Mouse (Mus musculus): ENCODE data around the gene Olfr1112.

GRCm38 (mm10) chr2:87152524-87152923 is 35.1 kb upstream of the Olfr1112 start, which contains the start of gene Olfr1111:
- TF ChIP-seq CTCF (IDR thresholded peaks at IDR 0.05 in 2 of 3, conservative IDR thresholded peaks at IDR 0.05 in 1 of 3; ENCODE audit: control insufficient read depth in 1 of 3, insufficient read depth in 1 of 3, low read depth in 2 of 3, low read length in 3 of 3, poor library complexity in 1 of 3, severe bottlenecking in 1 of 3) (no peak), TBP (IDR thresholded peaks at IDR 0.05; ENCODE audit: low read depth, low read length) (no peak), NRF1 (IDR thresholded peaks at IDR 0.05; ENCODE audit: insufficient read depth, low read depth, low read length, poor library complexity, severe bottlenecking) (no peak), E2F4 (IDR thresholded peaks at IDR 0.05; ENCODE audit: borderline replicate concordance, low read depth, low read length) (no peak)

All from MEL (cell line).